Mouse (Mus musculus) forelimb bud, embryonic 11.5 days (tissue): ENCODE measurements around the gene Grik4.
"Not testable (repeated sequence)": the region's sequence is repeated elsewhere in the genome, so short reads cannot be mapped to it uniquely, and the experiment has no call there.

Experiments used
- DNase-seq: peaks from one replicate; pipeline ENCODE4 v3.0.0-alpha.2; 2012; ENCODE audit warnings: low read depth, low spot score

Gene Grik4

GRCm38 (mm10) chr9:42943781-42944535 lies at the start of gene Grik4:
TSS of gene Grik4 (minus strand) at chr9:42944493.
- DNase-seq, result no peak

GRCm38 (mm10) chr9:42993659-42994058 lies 49.4 kb upstream of the Grik4 start:
- no peak for DNase-seq

GRCm38 (mm10) chr9:42987988-42988387 lies 43.7 kb upstream of the Grik4 start:
- no peak for DNase-seq

GRCm38 (mm10) chr9:42968894-42969521 lies 24.7 kb upstream of the Grik4 start:
- DNase-seq, result no peak

- DNase-seq, result no peak
Measured at GRCm38 (mm10) chr9:42967731-42968130, 23.4 kb upstream of the Grik4 start.

GRCm38 (mm10) chr9:42964809-42965208 lies 20.5 kb upstream of the Grik4 start:
- DNase-seq, result not testable (repeated sequence)

DNA sequence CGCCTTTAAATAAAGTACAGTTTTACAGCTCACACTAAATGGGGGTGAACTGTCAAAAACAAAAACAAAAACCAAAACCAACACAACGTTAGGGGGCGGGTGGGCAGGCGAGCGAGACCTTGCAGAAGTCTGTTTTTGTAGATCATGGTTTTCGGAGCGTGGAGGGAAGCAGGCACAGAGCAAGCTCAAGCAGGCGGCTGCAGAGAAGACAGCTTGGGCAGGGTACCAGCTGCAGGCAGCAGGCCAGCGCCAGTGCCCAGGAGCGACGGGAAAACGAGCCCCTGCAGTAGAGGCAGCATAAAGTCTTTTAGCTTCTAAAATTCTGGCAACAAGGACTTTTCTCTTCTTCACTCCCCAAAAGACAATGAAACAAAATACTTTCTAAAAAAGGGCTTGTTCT lies 20.1 kb upstream of the Grik4 start:
- DNase-seq, result no peak

DNA sequence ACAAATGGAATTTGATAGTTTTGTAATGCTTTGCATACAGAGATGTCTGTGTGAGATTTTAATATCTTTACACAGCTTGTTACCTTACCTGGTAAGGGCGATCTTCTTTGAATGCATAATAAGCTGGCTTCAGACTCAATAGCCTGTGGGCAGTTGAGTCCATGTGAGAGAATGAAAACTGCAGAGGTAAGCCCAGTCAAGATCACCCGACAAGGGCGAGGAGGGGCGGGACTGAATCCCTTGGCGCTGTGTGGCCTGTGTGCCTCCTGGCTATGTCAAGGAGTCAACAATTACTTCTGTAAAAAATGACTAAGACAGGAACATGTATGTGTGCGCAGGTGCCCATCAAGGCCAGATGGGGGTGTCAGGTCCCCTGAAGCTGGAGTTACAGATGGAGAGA lies 18.2 kb upstream of the Grik4 start:
- DNase-seq, result no peak

DNA sequence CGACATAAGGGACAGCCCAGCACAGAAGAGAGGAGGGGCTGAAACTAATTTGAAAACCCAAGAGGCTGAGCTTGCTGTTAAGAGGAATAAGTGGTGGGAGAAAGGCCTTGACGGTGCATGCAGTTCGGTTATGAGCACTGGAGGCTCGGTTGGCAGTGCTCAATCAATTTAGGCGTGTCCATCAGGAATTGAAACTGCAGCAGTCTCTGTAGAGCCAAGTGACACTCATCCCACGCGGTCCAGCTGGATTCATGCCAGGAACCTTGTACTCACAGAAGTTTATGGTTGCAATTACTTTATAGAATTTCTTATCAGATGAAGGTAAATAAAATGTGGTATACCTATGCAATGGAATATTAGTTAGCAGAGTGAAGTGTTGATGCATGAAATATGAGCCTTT lies 14.1 kb upstream of the Grik4 start:
- DNase-seq, result no peak

DNA sequence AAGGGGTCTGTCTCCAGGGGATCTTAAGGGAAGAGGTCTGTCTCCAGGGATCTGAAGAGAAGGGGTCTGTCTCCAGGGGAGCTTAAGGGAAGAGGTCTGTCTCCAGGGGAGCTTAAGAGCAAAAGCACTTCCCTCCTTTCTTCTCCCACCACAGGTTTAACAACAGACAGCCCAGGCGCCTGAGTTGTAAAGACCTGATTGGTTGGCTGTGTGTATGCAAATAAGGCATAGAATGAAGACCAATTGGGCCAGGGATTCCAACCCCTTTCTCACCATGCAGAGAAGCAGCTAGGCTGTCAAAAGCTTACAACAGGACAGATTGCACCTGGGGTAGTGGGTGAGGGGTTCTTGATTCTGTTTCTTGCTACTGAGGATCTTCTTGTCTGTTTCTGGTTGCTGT lies 4.1 kb upstream of the Grik4 start:
- no peak for DNase-seq

DNA sequence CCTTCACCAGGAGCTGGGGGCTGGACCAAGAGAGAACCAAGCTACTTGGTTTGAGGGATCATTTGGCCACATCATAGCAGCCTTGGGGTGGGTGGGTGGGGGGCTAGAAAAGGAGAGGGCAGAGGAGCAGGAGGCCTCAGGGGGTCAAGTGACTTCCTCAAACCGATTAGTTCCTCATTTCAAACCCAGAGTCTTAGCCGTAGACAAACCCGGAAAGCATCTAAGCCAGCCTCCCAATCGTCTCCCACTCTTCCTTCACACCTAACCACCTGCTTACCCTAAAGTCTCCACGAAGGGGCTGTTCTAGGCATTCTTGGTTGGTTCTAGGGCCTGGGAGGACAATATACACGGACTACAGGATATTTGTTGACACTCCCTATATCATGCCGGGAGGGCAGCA lies 881 bp upstream of the Grik4 start:
- DNase-seq, result no peak

DNA sequence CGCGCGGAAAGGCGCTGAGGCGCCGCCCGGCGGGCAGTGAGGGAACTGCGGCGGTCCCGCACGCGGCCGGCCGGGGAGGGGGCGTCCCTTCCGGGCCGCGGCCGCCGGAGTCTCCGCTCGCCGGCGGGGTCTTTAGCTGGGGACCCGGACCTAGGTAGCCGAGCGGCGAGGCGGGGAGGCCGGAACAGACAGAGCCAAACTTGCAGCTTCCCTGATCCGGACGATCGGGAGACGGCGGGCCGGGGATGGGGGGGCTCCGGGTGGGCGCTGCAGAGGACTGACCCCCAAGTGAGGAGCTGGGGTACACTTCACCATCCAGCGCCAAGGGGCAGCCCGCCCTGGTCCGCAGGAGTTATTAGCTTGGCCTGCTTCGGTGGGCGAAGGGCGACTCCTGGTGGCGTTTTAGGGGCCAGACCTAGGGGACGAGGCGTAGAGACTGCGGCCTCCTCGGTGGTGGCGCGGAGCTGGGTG lies 278 bp upstream of the Grik4 start:
- peak; percentile 89 for DNase-seq

DNA sequence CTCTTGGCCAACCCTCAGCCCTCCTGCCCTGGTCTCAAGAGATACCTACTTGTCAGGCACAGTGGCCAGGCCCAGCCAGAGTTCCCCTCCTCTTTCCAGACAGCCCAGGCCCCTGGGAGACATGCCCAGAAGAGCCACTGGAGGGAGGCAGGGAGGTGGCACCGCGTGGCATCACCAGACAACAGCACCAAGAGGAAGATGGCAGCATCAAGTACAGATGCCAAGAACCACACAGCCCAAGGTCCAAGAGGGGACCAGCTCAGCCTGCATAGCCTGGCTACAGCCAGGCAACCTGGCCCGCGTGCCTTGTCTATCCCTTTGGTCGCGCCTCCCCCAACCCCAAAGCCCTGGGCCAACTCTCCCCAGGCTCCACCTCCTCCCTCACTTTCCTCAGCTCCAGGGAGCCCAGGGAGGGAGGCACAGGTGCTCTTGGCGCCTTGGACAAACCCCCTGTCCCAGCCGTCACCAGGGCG lies 1.2 kb downstream of the Grik4 start:
- no peak for DNase-seq

GRCm38 (mm10) chr9:42942148-42942547 lies 2.1 kb downstream of the Grik4 start:
- no peak for DNase-seq

GRCm38 (mm10) chr9:42932146-42932545 lies 12.1 kb downstream of the Grik4 start:
- DNase-seq, result no peak

DNA sequence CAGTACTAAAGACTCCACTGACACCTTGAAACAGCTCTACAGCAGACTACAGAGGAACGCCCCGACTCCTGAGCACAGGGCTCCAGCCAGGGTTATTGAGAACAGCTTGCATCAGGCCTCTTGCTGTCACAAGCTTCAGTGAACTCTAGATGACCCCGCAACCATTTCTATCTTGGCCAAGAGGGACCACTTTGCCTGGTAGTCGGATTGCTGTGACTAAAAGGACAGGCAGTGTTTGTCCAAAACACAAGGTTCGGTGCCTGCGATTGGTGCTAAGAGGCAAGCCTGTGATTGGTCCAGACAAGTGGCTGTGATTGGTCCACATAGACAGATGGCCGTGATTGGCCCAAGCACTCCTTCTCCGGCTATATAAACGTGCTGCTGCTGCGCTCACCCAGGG lies 16.8 kb downstream of the Grik4 start:
- no peak for DNase-seq

DNA sequence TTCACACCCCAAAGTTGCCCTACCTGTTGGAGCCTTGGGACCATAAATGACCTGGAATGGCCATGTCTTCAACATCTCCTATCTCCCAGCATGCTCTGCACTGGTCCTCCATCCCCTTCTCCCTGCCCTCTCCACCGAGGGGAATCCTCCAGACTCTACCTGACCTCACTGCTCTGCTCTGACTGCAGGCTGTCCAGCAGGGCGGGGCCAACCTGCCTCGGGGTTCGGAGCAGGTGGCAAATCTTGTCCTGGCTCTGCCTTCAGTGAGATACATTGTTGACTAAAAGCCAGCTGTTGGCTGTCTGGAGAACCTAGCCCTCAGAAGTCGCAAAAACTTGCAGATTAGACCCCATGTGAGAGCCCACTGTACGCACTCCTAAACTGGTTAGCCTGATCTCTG lies 17.7 kb downstream of the Grik4 start:
- DNase-seq, result no peak

DNA sequence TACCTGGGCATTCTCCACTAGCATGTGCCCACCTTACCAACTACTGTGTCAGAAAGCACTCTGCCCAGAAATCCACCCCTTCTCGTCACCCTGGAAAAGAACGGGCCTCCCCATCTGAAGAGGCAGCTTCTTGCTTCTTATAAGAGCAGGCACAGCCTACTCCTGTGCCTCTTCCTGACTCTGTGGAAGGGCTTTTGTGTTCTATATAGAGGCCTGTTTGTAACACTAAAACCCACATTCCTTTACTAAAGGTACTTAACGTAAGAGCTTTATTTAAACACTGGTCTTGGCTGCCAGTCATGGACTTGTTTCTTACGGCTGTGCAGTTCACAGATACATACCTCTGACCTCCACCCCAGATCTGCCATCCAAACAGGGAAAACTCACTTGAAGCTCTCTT lies 22.5 kb downstream of the Grik4 start:
- no peak for DNase-seq

- DNase-seq, result no peak
Measured at GRCm38 (mm10) chr9:42920190-42920589, 24.1 kb downstream of the Grik4 start.

DNA sequence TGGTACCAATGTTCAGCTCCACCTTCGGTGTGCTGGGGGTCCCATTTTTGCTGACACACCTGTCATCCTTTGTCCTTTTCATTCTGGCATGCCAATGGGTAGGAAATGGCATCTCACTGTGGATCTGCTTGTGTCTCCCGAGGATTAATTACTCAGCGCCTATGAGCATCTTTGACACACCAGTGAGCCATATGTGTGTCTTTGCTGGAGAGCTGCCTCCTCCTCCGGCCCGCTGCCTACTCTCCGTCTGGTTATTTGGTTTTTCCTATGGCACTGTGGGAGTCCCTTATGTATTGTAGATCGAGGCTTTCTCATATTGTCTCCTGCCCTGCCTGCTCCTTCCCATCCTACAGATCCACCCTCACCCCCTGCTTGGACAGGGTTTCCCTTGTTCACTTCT lies 26.4 kb downstream of the Grik4 start:
- DNase-seq, result no peak

GRCm38 (mm10) chr9:42913201-42913600 lies 31.1 kb downstream of the Grik4 start:
- DNase-seq, result no peak

GRCm38 (mm10) chr9:42908657-42909313 lies 35.5 kb downstream of the Grik4 start:
- no peak for DNase-seq

DNA sequence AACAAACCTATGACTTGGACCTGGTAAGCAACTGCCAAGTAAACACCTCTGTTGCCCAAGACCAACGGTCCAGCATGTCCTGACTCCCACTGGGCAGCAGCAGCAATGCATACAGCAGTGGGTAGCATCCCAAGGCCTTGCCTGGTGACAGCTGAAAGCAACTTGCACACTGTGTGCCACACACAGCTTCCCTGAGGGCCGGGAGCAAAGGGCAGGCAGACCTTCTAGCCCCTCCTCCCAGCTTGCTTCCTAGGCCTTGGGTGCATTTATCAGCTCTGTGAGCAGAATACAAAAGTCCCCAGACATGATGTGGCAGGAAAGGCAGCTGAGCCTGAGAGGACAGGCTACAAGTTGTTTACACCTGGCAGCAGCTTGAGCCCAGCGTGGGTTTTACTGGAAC lies 37.3 kb downstream of the Grik4 start:
- no peak for DNase-seq
